Mouse (Mus musculus) heart, postnatal 0 days (tissue): Measurements from ENCODE around the gene Zbtb16.

Source experiments
- CTCF ChIP-seq: IDR thresholded peaks from 2 replicates; pipeline ENCODE4 v1.5.1; 2016; ENCODE audit warnings: antibody characterized with exemption, control low read depth, low read depth
- EP300 ChIP-seq: IDR thresholded peaks from 2 replicates; pipeline ENCODE4 v1.6.1; 2016; ENCODE audit warnings: antibody characterized with exemption, low read depth

- TF ChIP-seq CTCF, result no peak
- TF ChIP-seq EP300, result no peak
These were observed 125.4 kb downstream of the Zbtb16 start for GRCm38 (mm10) chr9:48710355-48711295.
